Mouse (Mus musculus) B cell, adult 2 months (primary cell): ENCODE results near the gene Rpl26.

Experiments used
- DNase-seq, 2 experiments: peaks; one replicate each; pipeline ENCODE4 v3.0.0; 2022

The Rpl26 gene

DNA sequence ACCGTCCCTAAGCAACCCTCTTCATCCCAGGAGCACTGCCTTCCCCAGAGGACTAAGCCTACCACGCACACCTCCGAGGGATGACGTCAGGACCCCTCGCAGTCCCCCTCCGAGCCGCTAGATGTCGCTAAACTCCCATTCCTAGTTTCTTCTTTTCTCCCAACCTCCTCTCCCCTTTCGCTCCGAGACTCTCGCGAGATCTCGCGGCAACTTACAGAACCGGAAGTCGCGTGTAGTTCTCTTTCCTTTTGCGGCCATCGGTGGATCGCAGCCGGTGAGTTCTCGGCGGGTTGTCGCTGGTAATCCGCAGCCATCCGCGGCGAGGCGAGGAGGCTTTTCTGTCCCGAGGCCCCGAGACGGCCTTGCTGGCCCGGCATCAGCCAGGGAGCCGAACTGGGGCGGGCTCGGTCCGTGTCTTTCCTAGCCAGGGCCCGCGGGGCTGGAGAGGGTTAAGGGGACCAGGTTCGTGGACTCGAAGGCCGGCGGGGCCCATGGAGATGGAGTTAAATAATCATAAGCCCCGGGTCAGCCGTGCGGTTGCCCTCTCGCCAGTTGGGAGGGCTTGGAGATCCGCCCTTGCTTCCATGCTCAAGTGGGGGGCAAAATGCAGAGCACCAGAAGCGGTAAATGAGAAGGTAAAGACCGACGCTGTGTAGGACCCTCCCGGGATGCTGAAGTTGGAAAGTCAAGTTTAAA, at the start of gene Rpl26:
Gene Rpl26 (plus strand): TSS at position 233 of the 696 bp plus-strand sequence.
- DNase-seq = peak; percentile 98 to 99

DNA sequence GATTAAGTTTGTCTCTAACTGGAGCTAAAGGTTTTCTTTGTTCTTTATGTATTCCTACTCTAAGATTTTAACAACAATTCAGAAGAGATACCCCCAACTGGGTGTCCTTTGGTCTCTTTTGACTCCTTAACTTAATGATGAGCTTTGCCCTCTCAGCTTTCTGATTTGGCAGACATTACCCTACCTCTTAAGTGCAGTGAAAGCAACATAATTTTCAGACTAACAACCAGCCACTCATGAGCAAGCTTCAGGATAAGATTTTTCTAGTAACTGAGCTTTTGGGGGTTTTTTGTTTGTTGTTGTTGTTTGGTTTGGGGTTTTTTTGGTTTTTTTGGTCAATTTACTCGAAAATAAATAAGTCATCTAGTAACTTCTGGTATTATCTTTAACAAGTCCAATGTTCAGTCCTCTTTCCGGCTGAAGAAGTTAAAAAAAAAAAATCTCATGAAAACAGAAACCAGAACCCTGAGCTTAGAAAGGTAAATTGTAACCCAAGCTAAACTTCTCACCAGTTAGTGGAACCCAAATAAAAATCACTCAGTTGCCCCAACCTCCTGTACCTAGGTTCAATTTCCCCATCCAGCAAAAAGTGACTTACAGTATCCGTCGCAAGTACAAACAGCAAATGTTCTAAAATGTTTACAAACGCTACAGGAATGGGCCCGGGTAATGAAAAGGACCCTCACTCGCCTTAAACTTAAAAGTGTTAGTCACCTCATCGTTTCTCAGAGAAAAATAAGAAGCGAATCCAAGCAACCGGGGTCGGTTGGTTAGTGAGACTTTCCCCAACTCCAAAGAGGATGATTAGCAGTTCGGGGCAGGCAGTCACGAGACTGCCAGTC, 49.5 kb upstream of the Rpl26 start:
- no peak for DNase-seq

DNA sequence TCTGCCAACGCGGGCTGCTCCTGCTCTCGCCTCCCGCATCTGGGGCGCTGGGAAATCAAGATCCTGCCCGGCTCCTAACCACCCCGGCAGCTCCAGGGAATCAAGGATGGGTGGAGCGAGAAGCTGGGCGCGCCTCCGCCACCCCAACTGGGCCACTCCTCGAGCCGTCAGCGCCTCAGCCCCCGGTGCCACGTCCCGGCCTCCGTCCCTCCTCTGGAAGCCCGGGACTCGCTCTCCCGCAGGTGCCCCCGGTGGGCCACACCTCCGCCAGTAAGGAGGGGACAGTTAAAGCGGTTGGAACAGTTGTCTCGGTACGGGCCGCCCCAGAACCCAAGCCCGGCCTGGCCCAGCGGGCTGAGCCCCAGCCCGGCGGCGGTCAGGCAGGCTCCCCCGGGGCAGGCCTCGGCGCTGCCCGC, 48.9 kb upstream of the Rpl26 start:
- no peak for DNase-seq

DNA sequence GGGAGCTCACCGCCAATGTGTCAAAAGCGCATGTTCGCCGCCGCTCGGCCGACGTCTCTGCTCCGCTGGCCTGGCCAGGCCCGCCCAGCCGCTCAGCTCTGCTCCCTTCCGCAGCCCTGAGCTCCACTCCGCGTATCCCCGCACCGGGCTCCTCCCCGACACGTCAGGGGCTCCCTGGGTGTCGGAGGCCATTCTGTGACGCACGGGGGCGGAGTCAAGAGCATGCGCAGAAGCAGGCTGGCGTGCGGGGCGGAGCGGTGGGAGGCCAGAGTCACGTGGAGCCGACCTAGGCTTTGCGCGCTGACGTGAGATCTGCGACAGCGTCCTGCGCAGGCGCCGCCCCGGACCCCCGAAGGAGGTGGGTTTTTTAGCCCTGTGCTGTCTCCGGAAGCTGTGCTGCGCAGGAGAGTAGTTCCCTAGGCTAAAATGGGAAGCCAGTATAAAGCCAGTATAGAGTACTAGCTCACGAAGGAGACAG, 48.4 kb upstream of the Rpl26 start:
- peak; percentile 100 for DNase-seq

DNA sequence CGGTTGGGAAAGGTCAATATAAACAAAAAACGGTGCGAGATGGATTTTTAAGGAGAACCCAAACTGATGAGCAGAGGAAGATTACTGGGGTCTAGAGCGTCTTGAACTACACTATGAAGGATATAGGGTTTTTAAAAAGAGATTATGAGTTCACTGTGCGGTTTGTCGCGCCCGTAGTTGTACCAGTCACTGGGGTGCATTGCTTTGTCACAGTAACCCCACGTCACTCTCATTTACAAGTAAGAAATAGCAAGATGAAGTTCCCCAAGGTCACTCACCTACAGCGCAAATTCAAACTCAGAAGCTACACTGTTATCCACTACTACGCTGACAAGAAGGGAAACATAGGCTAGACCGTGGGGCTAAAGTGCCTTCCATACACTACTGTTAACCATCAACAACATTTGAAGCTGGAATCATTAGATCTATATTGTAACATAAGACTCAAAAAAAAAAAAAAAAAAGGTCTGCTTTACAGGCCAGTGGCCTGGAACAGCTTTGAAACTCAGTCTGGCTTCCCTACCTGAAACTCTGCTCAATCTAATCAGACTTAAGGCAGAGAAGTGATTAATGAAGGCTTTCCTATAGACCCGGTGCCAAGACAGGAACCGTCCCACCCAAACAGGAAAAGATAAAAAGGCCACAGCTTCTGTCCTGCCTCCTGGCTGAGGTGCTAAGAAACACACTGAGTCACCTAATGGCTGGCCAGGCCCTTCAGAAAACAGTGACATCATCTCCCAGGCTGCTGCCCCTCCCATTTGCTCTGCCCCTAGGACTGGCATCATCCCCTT, 47.6 kb upstream of the Rpl26 start:
- DNase-seq = peak; percentile 46 to 55

DNA sequence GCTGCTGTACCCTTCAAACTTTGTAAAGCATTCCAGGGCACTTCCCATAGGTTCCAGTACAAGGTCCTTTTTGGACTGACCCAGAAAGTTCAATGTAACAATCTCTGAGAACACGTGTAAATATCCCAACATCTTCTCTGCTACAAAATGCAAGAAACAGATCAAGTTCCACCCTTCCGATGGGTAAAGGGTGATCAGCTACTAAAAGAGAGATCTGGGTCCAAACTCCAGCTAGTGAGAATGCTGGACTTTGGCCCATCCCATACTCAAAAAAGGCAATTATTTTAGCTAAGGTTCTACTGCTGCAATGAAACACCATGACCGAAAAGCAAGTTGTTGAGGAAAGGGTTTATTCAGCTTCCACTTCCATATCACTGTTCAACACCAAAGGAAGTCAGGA, 46.8 kb upstream of the Rpl26 start:
- no peak for DNase-seq

DNA sequence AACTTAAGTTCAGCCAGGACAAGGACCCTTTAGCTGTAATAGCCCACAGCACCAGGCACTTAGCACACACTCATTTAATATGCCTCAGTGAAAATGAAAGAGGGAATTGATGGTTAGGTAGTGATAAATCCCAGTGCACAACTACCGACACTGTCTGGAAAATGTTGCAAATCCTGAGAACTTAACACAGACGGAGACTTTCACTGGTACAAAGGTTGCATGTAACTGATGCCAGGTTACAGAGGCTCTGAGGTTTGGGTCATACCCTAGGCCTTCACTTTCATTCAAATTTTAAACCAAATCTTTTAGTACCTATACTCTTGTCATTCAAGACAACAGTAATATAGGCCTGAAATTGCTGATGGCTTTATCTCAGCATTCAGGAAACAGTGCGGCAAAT, 44.1 kb upstream of the Rpl26 start:
- no peak for DNase-seq

DNA sequence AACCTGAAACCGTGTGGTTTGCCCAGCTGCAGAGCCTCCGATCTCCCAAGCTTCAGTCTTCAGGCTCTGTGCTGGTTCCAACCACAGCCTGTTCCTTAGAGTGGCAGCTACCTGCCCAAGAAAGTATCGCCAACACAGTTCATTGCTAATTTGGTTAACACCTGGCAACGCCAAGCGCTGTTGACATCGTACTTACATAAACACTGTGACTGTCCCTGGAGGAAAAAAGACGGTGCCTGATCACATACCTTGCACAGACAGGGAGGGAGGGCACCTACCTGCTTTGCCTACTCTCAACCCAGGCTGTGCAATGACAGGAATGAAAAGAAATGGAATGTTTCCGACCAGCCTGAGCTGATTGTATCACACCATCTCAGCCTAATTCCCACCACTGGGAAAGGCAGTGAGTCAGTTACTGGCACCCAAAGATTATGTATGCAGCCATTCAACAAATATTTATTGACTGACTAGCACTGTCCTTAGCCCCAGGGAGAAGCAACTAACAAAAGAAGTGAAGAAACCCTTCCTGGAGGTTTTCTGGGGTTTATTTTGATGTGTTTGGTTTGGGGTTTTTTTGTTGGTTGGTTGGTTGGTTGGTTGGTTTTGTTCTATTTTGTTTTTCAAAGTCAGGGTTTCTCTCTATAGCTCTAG, 41.3 kb upstream of the Rpl26 start:
- no peak for DNase-seq

DNA sequence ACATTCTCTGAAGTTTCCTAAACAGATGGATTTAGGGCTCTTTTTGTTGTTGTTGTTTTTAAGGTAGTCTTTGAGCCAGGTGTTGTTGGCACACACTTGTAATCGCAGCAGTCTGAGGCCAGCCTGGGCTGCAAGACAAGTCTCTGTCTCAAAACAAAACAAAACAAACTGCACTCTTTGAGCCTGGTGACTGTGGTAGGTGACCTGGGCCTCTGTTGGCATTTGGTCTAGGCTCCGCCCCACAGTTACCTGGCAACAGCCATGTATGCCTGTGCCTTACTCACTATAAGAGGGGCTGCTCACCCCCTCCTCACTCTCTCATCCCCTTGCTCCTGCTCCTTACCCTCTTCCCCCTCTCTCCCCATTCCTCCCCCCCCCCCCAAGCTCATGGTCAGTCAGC, 39.1 kb upstream of the Rpl26 start:
- DNase-seq = no peak

DNA sequence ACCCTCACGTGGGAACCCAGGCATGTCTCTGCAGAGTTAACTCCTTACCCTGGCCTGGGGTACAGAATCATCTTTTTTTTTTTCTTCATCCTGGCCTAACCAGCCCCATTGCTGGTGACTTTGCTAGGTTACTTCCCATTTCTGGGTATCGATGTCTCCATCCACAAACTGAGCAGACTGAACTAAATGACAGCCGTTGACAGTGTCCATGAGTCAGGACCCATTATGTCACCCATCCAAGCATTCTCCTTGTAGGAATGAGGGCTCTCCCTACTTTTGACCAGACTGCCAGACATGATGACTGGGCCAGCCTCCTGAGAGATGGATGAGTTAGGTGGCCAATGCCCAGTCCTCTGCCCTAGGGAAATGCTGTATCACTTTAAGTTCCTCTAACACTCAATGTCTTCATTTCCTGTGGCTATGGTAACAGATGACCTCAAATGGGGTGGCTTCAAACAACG, 37.7 kb upstream of the Rpl26 start:
- peak; percentile 9 to 24 for DNase-seq

DNA sequence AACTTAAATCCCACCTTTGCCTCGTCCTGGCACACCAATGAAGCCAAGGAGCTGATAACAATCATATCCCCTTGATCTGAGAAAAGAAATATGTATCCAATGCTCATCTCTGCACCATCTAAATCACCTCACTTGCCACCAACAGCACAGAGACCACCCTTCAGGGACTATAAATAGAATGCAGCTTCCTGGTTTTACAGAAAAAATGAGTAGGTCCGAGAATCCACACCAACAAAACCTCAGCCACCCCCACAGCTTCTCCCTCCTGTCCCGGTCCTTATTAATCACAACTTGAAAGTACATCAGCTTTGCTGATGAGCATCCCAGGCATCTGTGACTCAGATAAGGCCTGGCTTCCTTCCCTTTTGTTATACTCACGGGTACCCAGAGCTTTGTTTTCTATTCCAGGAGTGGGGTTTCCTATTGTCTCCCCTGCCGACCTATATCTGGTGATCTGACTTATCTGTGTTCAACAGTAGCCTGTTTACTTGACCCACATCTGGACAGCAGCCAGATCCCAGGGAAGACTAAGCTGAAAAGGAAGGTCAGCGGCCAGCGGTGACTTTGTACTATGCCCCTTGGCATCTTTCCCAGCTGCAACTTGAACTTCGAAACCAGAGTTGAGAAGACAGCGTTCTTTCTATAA, 36.7 kb upstream of the Rpl26 start:
- no peak for DNase-seq

DNA sequence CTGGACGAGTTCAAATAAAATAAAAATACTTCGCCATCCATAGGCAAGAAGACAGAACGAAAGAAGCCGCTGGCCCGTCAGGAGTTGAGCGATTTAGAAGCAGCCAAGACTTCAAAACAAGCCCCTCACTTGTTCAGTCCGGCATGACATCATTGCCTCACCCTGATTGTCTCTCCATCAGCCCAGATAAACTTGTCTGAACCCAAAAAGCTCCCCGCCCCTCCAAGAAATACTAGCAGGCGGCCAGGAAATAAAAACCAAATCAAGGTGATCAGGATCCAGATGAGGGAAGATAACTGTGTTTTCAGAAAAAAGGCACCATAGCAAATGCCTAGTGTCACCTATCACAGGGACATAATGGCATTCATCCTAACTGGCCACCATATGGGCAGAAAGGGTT, 30.1 kb upstream of the Rpl26 start:
- DNase-seq = no peak

DNA sequence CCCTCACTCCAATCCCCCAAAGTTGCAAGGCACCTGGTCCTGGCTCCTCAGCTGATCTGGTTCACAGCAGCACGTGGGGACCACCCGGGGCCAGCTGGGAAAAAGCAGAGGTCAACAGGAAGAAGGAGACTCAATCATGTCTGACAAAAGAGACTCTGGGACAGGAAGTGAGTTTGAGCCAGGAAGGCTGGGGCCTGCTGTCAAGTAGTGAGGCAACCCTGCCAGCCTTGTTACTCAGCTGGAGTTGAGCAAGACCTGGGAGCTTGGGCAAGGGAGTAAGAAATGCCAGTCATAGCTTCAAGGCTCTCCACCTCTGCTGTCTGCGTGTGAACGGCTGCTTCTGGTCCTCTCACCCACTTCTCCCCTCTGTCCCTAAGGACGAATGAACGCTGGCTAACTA, 29.6 kb upstream of the Rpl26 start, which contains the start of gene Ndel1:
Gene Ndel1 (minus strand): TSS at position 111 of the 400 bp plus-strand sequence.
- no peak for DNase-seq

DNA sequence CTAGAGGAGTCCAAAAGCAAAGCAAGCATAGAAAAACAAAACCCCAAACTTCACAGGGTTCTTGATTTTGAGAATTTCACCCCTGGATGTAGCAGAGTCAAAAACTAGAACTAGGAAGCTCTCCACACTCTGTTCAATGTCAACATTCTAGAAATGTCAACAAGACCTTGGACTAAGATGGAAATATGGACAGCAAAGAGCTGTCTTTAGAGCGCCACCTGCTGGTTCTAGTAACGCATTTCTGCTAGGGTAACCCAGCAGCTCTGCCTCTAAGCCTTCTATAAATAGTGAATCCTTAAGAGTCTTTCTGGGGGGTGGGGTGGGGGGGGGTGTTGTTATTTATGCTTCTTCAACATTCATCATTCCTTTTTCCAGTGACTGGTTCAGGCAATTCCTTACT, 26.5 kb upstream of the Rpl26 start:
- peak; percentile 72 to 75 for DNase-seq

DNA sequence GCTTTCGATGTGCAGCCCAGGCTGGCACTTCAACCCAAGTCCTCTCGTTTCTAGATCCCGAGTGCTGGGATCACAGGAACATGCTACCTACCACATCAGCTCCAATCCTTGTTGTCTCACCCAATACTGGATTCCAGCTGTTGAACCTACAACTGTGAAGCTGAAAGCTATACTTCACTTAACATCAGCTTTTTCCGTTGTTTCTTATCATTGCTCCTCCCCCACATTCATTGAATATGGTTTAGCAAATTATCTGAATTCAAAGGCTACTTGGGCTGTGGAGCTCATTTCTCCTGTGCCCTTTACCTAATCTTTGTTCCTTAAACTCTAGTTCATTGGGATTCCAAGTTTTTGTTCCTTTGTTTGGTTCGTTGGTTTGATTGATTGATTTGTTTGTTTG, 22.6 kb upstream of the Rpl26 start:
- no peak for DNase-seq

DNA sequence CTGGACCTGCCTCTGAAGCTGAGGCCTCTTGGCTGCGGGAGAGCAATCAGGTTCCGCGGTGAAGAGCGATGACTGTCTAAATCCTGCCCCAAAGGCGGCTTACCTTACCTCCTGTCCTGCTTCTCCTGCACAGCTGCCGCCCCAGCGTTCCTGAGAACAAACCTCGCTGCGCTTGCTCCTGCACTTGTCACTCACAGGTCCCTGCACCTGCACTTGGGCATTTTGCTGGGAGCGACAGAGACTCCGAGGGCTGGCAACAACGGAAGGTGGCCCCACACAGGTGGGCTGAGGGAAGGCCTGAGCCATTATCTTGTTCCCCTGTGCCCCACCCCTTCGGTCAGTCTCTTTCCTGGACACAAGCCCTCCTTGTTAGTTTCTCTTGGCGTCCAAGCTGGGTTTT, 19.3 kb upstream of the Rpl26 start:
- no peak for DNase-seq

DNA sequence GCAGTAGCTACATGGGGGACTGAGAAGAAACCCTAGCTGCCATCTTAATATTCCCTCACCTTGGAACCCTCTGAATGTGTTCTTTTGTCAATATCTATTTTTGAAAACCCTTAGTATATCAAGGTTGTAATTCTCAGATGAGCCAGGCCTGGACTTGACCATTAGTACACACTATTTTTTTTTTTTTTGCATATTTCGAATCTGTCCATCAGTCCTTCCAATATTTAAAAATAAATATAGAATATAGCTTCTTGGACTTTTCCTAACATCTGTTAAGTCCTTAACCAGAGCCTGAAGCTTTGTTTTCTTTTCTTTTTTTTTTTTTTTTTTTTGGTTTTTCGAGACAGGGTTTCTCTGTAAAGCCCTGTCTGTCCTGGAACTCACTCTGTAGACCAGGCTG, 17.5 kb upstream of the Rpl26 start:
- DNase-seq = no peak

DNA sequence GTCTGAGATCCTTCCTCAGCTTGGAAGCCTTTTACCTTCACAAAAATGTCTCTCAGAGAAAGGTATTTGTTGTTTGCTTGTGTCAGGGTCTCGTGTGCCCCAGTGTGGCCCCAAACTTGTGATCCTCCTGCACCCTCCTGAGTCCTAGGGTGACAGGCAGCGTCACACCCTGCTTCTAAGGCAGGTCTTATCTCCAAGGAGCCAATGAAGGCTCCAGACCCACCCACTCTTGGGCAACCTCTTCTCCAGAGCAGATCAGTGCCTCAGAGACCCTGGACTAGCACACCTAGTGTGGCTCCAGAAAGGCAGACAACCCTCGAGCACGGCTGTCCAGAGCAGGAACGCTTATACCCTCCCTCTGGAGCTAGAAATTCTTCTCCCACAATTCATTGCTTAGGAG, 17.0 kb upstream of the Rpl26 start:
- no peak for DNase-seq

DNA sequence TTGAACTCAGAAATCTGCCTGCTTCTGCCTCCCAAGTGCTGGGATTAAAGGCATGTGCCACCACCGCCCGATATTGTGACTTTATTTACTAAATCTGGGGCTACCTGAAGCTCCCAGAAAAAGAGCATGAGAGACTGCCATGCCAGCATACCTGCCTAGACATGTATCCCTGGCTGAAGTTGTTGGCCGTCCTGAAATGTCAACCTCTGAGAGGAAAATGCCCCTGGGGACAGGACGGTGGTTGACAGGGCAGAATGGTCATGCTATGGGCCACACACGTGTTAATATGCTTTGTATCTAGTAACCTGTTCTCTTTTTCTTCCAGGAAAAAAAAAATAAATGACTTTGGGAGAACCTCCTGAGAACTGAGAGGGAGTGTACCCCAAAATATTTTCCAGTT, 15.3 kb upstream of the Rpl26 start:
- DNase-seq = no peak

DNA sequence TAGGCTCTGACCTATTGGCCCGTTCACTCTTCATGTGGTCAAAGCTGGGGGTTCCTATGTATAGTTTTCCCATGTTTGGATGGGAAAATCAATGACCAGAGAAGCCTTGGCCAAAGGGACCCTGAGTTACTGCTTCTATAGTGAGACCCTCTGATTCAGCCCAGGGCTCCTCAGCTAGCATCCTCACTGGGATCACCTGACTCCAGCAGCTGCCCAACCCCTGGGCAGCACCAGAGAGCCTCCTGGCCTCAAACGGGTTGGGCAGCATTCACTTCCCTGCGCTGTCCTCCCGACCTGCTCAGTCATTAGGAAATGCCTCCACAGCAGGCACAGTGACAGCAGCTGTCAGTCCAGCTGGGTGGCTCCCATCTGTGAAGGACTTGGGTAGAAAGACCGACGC, 13.1 kb upstream of the Rpl26 start, which contains the start of gene Rnf222:
Gene Rnf222 (plus strand): TSS at position 301 of the 400 bp plus-strand sequence.
- no peak for DNase-seq

DNA sequence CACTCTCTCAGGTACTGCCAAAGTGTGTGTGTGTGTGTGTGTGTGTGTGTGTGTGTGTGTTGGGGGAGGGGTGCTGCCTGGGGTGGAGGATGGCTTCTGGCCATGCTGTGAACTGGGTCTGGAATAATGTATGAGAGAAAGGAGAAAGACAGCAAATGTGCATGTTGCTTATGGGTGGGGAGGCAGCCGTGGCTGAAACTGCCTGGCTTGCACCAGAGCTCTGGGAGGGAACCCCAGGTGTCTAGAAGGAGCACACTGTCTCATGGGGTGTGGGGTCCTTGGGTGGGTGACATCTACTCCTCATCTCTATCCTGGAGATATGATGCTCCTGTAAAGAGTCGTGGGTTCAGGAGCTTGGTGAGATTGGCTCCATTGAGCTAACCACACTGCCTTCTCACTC, 12.7 kb upstream of the Rpl26 start:
- no peak for DNase-seq

DNA sequence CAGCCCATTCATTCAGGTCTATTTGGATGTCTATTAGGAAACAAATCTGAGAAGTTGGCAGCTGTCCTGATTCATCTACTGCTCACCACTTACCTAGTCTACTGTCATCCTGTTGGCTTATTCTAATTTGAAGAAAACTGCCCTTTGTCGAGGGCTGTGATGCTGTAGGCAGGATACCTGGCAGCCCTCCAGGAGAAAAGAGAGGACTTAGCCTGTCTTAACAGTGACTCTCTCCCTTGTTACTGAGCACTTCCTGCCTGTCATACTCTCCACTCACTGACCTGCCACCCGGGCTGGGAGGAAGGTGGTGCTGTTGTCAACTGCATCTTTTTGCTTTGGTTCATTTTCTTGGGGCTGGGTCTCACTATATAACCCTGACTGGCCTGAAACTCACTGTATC, 10.8 kb upstream of the Rpl26 start:
- DNase-seq = no peak
